Mouse (Mus musculus): ENCODE results near the gene Pogk. TPM values are rescaled to one million over a fixed set of nuclear protein-coding genes. Genes with fewer than 3 reads are reported as not detected.

The Pogk gene
- polyA plus RNA-seq, 2 experiments = 21.7 to 26.8 TPM

DNA sequence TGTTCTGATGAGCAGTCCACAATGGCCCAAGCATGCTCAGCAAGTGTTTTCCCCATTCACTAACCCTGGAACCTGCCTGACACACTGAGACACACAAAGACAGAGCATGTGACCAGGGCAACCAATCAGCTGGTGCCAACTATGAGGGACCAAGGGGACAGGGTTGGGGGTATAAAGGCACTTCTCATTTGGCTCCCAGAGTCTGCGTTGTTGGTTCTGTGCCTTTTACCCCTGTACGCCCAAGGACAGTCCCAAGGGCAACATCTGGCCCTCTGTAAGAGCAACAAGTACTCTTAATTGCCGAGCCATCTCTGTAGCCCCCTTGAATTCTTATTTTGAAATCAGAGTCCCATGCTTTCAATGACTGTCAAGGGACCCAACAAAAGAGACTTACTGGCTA lies 2.6 kb upstream of the Pogk start:
- Histone ChIP-seq H3K4me2 (replicated peaks; ENCODE audit: low read depth, low read length, severe bottlenecking) (no peak overlapping the region), H3K27me3 (ENCODE audit: control insufficient read depth, insufficient read depth, low read length) (no peaks in the 10 kb centered on the region), H3K4me1 (ENCODE audit: control insufficient read depth, insufficient read depth, low read length) (peaks cover 10% of the 10 kb centered on the region), H3K27ac (replicated peaks; ENCODE audit: low read depth, low read length) (no peak overlapping the region), H3K9me3 (ENCODE audit: control insufficient read depth, low read length) (peaks cover 10% of the 10 kb centered on the region), H3K9ac (ENCODE audit: low read depth, low read length, severe bottlenecking) (no peak overlapping the region), H3K4me3 (replicated peaks; ENCODE audit: low read length) (no peak overlapping the region), H3K36me3 (ENCODE audit: control insufficient read depth, insufficient read depth, low read length) (peaks cover 6% of the 10 kb centered on the region; the same call in 1 of the 2 replicates)
- 94% methylated on average over 3 of the region's 3 CpGs for WGBS
- ATAC-seq (ENCODE audit: low FRiP score, low read depth) (no peak), DNase-seq (ENCODE audit: low spot score) (no peak)
- no peak for TF ChIP-seq POLR2A (IDR thresholded peaks at IDR 0.05; ENCODE audit: borderline replicate concordance, extremely low read depth, insufficient read depth, insufficient read length)

DNA sequence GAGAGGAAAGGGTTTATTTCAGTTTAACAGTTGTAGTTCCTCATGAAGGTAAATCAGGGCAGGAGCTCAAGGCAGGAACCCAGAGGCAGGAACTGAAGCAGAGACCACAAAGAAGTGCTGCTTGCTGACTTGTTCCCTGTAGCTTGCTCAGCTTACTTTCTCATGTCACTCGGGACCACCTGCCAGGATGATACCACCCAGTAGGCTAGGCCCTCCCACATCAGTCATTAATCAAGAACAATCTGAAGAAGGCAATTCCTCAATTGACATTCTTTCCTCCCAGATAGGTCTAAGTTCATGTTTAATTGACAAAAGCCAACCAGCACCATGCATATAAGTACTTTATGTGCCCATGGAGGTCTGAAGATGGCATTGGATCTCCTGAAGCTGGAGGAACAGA lies 1.9 kb upstream of the Pogk start:
- no peak for DNase-seq (ENCODE audit: low spot score)
- no peak overlapping the region for H3K4me3 ChIP-seq (replicated peaks; ENCODE audit: low read length)
- H3K4me2 ChIP-seq (replicated peaks; ENCODE audit: low read depth, low read length, severe bottlenecking) = no peak overlapping the region
- no peak overlapping the region for H3K27ac ChIP-seq (replicated peaks; ENCODE audit: low read depth, low read length)
- no peaks in the 10 kb centered on the region for H3K27me3 ChIP-seq (ENCODE audit: control insufficient read depth, insufficient read depth, low read length)
- ATAC-seq (ENCODE audit: low FRiP score, low read depth) = no peak
- H3K36me3 ChIP-seq (ENCODE audit: control insufficient read depth, insufficient read depth, low read length) = peaks cover 12% of the 10 kb centered on the region; the same call in 1 of the 2 replicates
- WGBS = 100% methylated on average over 1 of the region's 1 CpGs
- peaks cover 10% of the 10 kb centered on the region for H3K9me3 ChIP-seq (ENCODE audit: control insufficient read depth, low read length)
- TF ChIP-seq POLR2A (IDR thresholded peaks at IDR 0.05; ENCODE audit: borderline replicate concordance, extremely low read depth, insufficient read depth, insufficient read length) = no peak
- peaks cover 10% of the 10 kb centered on the region for H3K4me1 ChIP-seq (ENCODE audit: control insufficient read depth, insufficient read depth, low read length)
- no peak overlapping the region for H3K9ac ChIP-seq (ENCODE audit: low read depth, low read length, severe bottlenecking)

DNA sequence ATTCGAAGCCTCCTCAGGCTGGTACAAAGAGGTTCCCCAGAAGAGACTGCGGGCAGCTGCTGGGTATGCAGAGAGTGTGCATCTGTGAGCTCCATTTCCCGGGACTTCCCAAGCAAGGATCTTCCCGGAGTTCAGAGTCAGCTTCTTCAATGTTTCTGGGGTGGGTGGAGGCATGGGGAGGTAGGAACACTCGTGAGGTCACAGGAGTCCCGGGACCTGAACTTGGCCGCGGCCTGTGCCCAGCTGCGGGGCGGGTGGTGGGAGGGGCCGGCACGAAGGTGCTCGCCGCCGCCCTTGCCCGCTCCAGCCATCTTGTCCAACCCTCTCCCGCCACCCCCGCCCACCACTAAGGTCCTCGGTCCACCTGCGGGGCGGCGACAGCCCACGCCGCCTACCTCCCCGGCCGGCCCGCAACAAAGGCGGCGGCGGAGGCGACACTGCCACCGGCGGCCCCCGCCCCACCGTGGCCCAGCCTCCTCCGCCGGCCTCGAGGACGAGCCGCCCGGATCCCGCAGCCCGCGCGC lies 424 bp downstream of the Pogk start:
- Histone ChIP-seq H3K4me2 (replicated peaks; ENCODE audit: low read depth, low read length, severe bottlenecking) (peak overlapping the region; percentile 78), H3K27ac (replicated peaks; ENCODE audit: low read depth, low read length) (peak overlapping the region; percentile 77), H3K4me1 (ENCODE audit: control insufficient read depth, insufficient read depth, low read length) (peaks cover 13% of the 10 kb centered on the region), H3K27me3 (ENCODE audit: control insufficient read depth, insufficient read depth, low read length) (no peaks in the 10 kb centered on the region), H3K9ac (ENCODE audit: low read depth, low read length, severe bottlenecking) (peak overlapping the region; percentile 90), H3K4me3 (replicated peaks; ENCODE audit: low read length) (peak overlapping the region; percentile 83), H3K9me3 (ENCODE audit: control insufficient read depth, low read length) (peaks cover 10% of the 10 kb centered on the region), H3K36me3 (ENCODE audit: control insufficient read depth, insufficient read depth, low read length) (peaks cover 26% of the 10 kb centered on the region)
- TF ChIP-seq POLR2A (IDR thresholded peaks at IDR 0.05; ENCODE audit: borderline replicate concordance, extremely low read depth, insufficient read depth, insufficient read length) = no peak
- 3% methylated on average over 17 of the region's 45 CpGs for WGBS
- ATAC-seq (ENCODE audit: low FRiP score, low read depth) = peak; percentile 72
- no peak for DNase-seq (ENCODE audit: low spot score)

DNA sequence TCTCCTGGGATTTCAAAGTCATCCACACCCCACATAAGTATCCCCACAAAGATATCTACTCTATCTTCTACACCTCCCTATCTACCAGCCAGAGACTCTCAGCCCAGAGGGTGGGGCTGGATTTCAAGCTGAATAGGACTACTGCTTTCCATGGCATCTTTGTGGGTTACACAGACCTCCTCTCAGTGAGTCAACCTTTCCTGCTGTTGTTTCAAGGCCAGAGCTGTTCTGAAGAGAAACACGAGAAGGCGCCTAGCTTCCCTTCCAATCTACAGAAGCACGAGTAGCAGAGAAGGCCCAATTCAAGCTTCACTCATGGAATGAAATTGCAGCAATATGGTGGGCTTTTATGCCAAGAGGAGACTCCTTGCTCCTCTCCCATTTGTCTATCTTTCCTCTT lies 5.8 kb downstream of the Pogk start:
- DNase-seq (ENCODE audit: low spot score) (no peak), ATAC-seq (ENCODE audit: low FRiP score, low read depth) (no peak)
- Histone ChIP-seq H3K36me3 (ENCODE audit: control insufficient read depth, insufficient read depth, low read length) (peaks cover 72% of the 10 kb centered on the region), H3K27ac (replicated peaks; ENCODE audit: low read depth, low read length) (no peak overlapping the region), H3K27me3 (ENCODE audit: control insufficient read depth, insufficient read depth, low read length) (no peaks in the 10 kb centered on the region), H3K9ac (ENCODE audit: low read depth, low read length, severe bottlenecking) (no peak overlapping the region), H3K4me1 (ENCODE audit: control insufficient read depth, insufficient read depth, low read length) (peaks cover 15% of the 10 kb centered on the region), H3K4me3 (replicated peaks; ENCODE audit: low read length) (no peak overlapping the region), H3K4me2 (replicated peaks; ENCODE audit: low read depth, low read length, severe bottlenecking) (no peak overlapping the region), H3K9me3 (ENCODE audit: control insufficient read depth, low read length) (no peaks in the 10 kb centered on the region)
- no peak for TF ChIP-seq POLR2A (IDR thresholded peaks at IDR 0.05; ENCODE audit: borderline replicate concordance, extremely low read depth, insufficient read depth, insufficient read length)
- WGBS = 85% methylated on average over 3 of the region's 3 CpGs

DNA sequence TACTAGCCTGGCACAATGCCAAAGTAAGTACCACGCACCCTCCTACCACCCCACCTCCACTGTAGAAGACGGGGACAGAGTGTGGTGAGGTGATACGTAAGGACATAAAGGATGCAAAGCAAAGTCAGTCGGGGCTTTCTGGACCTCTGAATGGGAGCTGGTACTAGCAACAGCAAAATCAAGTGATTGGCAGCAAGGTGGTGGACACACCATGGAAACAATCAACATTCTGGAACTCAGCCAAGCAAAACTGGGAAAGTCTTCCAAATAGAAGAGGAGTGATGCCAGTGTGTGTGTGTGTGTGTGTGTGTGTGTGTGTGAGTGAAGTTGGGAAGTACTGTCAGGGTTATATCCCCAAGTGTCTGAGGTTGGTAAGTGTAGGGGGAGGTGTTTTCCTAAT lies 7.7 kb downstream of the Pogk start:
- no peaks in the 10 kb centered on the region for H3K27me3 ChIP-seq (ENCODE audit: control insufficient read depth, insufficient read depth, low read length)
- no peak overlapping the region for H3K27ac ChIP-seq (replicated peaks; ENCODE audit: low read depth, low read length)
- H3K9me3 ChIP-seq (ENCODE audit: control insufficient read depth, low read length) = no peaks in the 10 kb centered on the region
- WGBS = 75% methylated on average over 4 of the region's 4 CpGs
- H3K36me3 ChIP-seq (ENCODE audit: control insufficient read depth, insufficient read depth, low read length) = peaks cover 81% of the 10 kb centered on the region
- no peak for ATAC-seq (ENCODE audit: low FRiP score, low read depth)
- H3K4me3 ChIP-seq (replicated peaks; ENCODE audit: low read length) = no peak overlapping the region
- H3K4me2 ChIP-seq (replicated peaks; ENCODE audit: low read depth, low read length, severe bottlenecking) = no peak overlapping the region
- no peak for DNase-seq (ENCODE audit: low spot score)
- no peak for TF ChIP-seq POLR2A (IDR thresholded peaks at IDR 0.05; ENCODE audit: borderline replicate concordance, extremely low read depth, insufficient read depth, insufficient read length)
- H3K4me1 ChIP-seq (ENCODE audit: control insufficient read depth, insufficient read depth, low read length) = peaks cover 7% of the 10 kb centered on the region; the same call in 1 of the 2 replicates
- H3K9ac ChIP-seq (ENCODE audit: low read depth, low read length, severe bottlenecking) = no peak overlapping the region

DNA sequence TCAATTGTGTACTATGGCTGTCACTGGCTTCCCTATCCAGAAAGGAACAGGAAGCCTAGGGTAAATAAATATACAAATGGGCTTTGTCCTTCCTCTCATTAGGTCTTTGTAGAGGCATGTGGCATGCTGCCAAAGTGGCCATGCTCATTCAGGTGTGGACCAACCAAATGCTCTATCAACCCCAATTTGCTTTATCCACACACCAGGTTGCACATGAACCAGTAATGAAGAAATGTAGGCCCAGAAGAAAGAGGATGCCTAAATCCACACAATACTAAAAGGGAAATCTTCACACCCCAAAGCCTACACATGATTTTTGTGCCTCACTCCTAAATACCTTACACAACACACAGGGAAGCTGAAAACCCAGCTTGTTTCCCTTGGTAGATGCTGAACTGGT lies 8.2 kb downstream of the Pogk start:
- no peak for DNase-seq (ENCODE audit: low spot score)

More for the DNA sequence above, 8.2 kb downstream of the Pogk start:
- no peak overlapping the region for H3K4me3 ChIP-seq (replicated peaks; ENCODE audit: low read length)
- no peak overlapping the region for H3K27ac ChIP-seq (replicated peaks; ENCODE audit: low read depth, low read length)
- ATAC-seq (ENCODE audit: low FRiP score, low read depth) = no peak
- H3K9ac ChIP-seq (ENCODE audit: low read depth, low read length, severe bottlenecking) = no peak overlapping the region
- H3K4me2 ChIP-seq (replicated peaks; ENCODE audit: low read depth, low read length, severe bottlenecking) = no peak overlapping the region
- peaks cover 7% of the 10 kb centered on the region; the same call in 1 of the 2 replicates for H3K4me1 ChIP-seq (ENCODE audit: control insufficient read depth, insufficient read depth, low read length)
- H3K36me3 ChIP-seq (ENCODE audit: control insufficient read depth, insufficient read depth, low read length) = peaks cover 84% of the 10 kb centered on the region
- no peaks in the 10 kb centered on the region for H3K27me3 ChIP-seq (ENCODE audit: control insufficient read depth, insufficient read depth, low read length)
- TF ChIP-seq POLR2A (IDR thresholded peaks at IDR 0.05; ENCODE audit: borderline replicate concordance, extremely low read depth, insufficient read depth, insufficient read length) = no peak
- H3K9me3 ChIP-seq (ENCODE audit: control insufficient read depth, low read length) = no peaks in the 10 kb centered on the region

All from limb, embryonic 14.5 days (tissue).